Mouse (Mus musculus) limb, embryonic 13.5 days (tissue): ENCODE measurements around the gene Usp35. TPM values are rescaled to one million over a fixed set of nuclear protein-coding genes. Genes with fewer than 3 reads are reported as not detected.

Source experiments
- ATAC-seq: fragments of 200-750 bp; cut with Nextera tagmentation; 2 replicates; pipeline ENCODE4 v1.8.0; 2017; ENCODE audit warnings: low read depth, moderate number of reproducible peaks, moderate TSS enrichment; ENCODE audit not compliant: low FRiP score
- H3K27ac ChIP-seq: fragments of 300-500 bp; sonication (generic); 2 replicates; pipeline ENCODE4 v1.5.1; 2015; ENCODE audit warnings: inconsistent platforms, mild to moderate bottlenecking, moderate library complexity
- H3K27me3 ChIP-seq: fragments of 300-500 bp; sonication (generic); 2 replicates; pipeline ENCODE4 v1.6.1; 2015; ENCODE audit warnings: mild to moderate bottlenecking, inconsistent platforms
- H3K36me3 ChIP-seq: fragments of 300-500 bp; sonication (generic); 2 replicates; pipeline ENCODE4 v1.6.1; 2015; ENCODE audit warnings: inconsistent platforms, mild to moderate bottlenecking, moderate library complexity
- H3K4me1 ChIP-seq: fragments of 300-500 bp; sonication (generic); 2 replicates; pipeline ENCODE4 v1.6.1; 2015; ENCODE audit warnings: inconsistent platforms
- H3K4me2 ChIP-seq: fragments of 300-500 bp; sonication (generic); replicated peaks from 2 replicates; pipeline ENCODE4 v1.6.1; 2015; ENCODE audit warnings: inconsistent platforms, mild to moderate bottlenecking, moderate library complexity
- H3K4me3 ChIP-seq: fragments of 300-500 bp; sonication (generic); 2 replicates; pipeline ENCODE4 v1.5.1; 2015; ENCODE audit warnings: moderate library complexity, mild to moderate bottlenecking, inconsistent platforms
- H3K9ac ChIP-seq: fragments of 300-500 bp; sonication (generic); 2 replicates; pipeline ENCODE4 v1.6.1; 2015; ENCODE audit warnings: mild to moderate bottlenecking, inconsistent platforms
- H3K9me3 ChIP-seq: fragments of 300-500 bp; sonication (generic); 2 replicates; pipeline ENCODE4 v1.6.1; 2016; ENCODE audit warnings: inconsistent platforms
- WGBS: fragments of 180-500 bp; shearing (Covaris S2); methylation state at CpG from one replicate; pipeline ENCODE4 v1.1.7; 2015; 5-methylcytosine and 5-hydroxymethylcytosine counted together
- polyA plus RNA-seq: library from polyadenylated mRNA; unstranded; fragments of >200 nt; fragmentation: Nextera tagmentation; extraction: Ambion mirVana; gene quantifications from 2 replicates; pipeline ENCODE4 v1.2.1, GENCODE M21; 2015

The Usp35 gene
- polyA plus RNA-seq, 1 experiment from 2014 or later = 2.2 TPM

GRCm38 (mm10) chr7:97344655-97345054, 12.8 kb upstream of the Usp35 start:
- no peak for ATAC-seq
- 79% methylated on average over 2 of the region's 2 CpGs for WGBS
- Histone ChIP-seq H3K4me1 (peaks cover 10% of the 10 kb centered on the region), H3K36me3 (peaks cover 7% of the 10 kb centered on the region), H3K4me2 (no peak overlapping the region), H3K4me3 (no peak overlapping the region), H3K9ac (no peak overlapping the region), H3K27ac (no peak overlapping the region), H3K27me3 (no peaks in the 10 kb centered on the region), H3K9me3 (0 out of 2 replicates have a peak, but pooled peaks cover 4% of the 10 kb centered on the region)

- peaks cover 6% of the 10 kb centered on the region for H3K36me3 ChIP-seq
- no peak for ATAC-seq
- no peak overlapping the region for H3K4me2 ChIP-seq
- no peaks in the 10 kb centered on the region for H3K27me3 ChIP-seq
- 56% methylated on average over 2 of the region's 2 CpGs for WGBS
- H3K4me1 ChIP-seq = peaks cover 10% of the 10 kb centered on the region
- no peak overlapping the region for H3K27ac ChIP-seq
- H3K4me3 ChIP-seq = no peak overlapping the region
- H3K9me3 ChIP-seq = 0 out of 2 replicates have a peak, but pooled peaks cover 4% of the 10 kb centered on the region
- no peak overlapping the region for H3K9ac ChIP-seq
Measured at GRCm38 (mm10) chr7:97342961-97343360, 11.1 kb upstream of the Usp35 start.

- Histone ChIP-seq H3K4me3 (no peak overlapping the region), H3K4me1 (peaks cover 10% of the 10 kb centered on the region), H3K36me3 (no peaks in the 10 kb centered on the region), H3K4me2 (no peak overlapping the region), H3K27ac (no peak overlapping the region), H3K9ac (no peak overlapping the region), H3K27me3 (no peaks in the 10 kb centered on the region), H3K9me3 (0 out of 2 replicates have a peak, but pooled peaks cover 4% of the 10 kb centered on the region)
- no peak for ATAC-seq
- WGBS = 67% methylated on average over 18 of the region's 18 CpGs
Measured at GRCm38 (mm10) chr7:97340907-97341849, 9.4 kb upstream of the Usp35 start.

- Histone ChIP-seq H3K4me2 (no peak overlapping the region), H3K27me3 (no peaks in the 10 kb centered on the region), H3K4me3 (no peak overlapping the region), H3K9me3 (0 out of 2 replicates have a peak, but pooled peaks cover 4% of the 10 kb centered on the region), H3K4me1 (no peaks in the 10 kb centered on the region), H3K27ac (no peak overlapping the region), H3K36me3 (no peaks in the 10 kb centered on the region), H3K9ac (no peak overlapping the region)
- WGBS = 90% methylated on average over 7 of the region's 7 CpGs
- no peak for ATAC-seq
Measured at GRCm38 (mm10) chr7:97339623-97340022, 7.8 kb upstream of the Usp35 start.

- H3K27me3 ChIP-seq = no peaks in the 10 kb centered on the region
- no peak overlapping the region for H3K4me3 ChIP-seq
- H3K4me2 ChIP-seq = no peak overlapping the region
- 85% methylated on average over 4 of the region's 4 CpGs for WGBS
- no peak overlapping the region for H3K9ac ChIP-seq
- H3K36me3 ChIP-seq = no peaks in the 10 kb centered on the region
- ATAC-seq = no peak
- H3K27ac ChIP-seq = no peak overlapping the region
- H3K4me1 ChIP-seq = no peaks in the 10 kb centered on the region
- H3K9me3 ChIP-seq = 0 out of 2 replicates have a peak, but pooled peaks cover 4% of the 10 kb centered on the region
Measured at GRCm38 (mm10) chr7:97338593-97338992, 6.8 kb upstream of the Usp35 start.

GRCm38 (mm10) chr7:97336678-97337077, 4.9 kb upstream of the Usp35 start:
- Histone ChIP-seq H3K4me2 (no peak overlapping the region), H3K9me3 (0 out of 2 replicates have a peak, but pooled peaks cover 4% of the 10 kb centered on the region), H3K4me3 (no peak overlapping the region), H3K27me3 (no peaks in the 10 kb centered on the region), H3K27ac (no peak overlapping the region), H3K36me3 (no peaks in the 10 kb centered on the region), H3K4me1 (peaks cover 9% of the 10 kb centered on the region), H3K9ac (no peak overlapping the region)
- no peak for ATAC-seq
- WGBS = 91% methylated on average over 1 of the region's 1 CpGs

- H3K9ac ChIP-seq = no peak overlapping the region
- H3K27me3 ChIP-seq = no peaks in the 10 kb centered on the region
- H3K4me1 ChIP-seq = peaks cover 19% of the 10 kb centered on the region
- 90% methylated on average over 2 of the region's 2 CpGs for WGBS
- H3K27ac ChIP-seq = no peak overlapping the region
- no peak overlapping the region for H3K4me2 ChIP-seq
- ATAC-seq = no peak
- H3K4me3 ChIP-seq = no peak overlapping the region
- no peaks in the 10 kb centered on the region for H3K36me3 ChIP-seq
- H3K9me3 ChIP-seq = no peaks in the 10 kb centered on the region
Measured at GRCm38 (mm10) chr7:97334406-97334805, 2.6 kb upstream of the Usp35 start.

GRCm38 (mm10) chr7:97333113-97333898, 1.5 kb upstream of the Usp35 start:
- 90% methylated on average over 6 of the region's 6 CpGs for WGBS

GRCm38 (mm10) chr7:97332667-97333041, 834 bp upstream of the Usp35 start:
- ATAC-seq = no peak
- Histone ChIP-seq H3K27me3 (0 out of 2 replicates have a peak, but pooled peaks cover 4% of the 10 kb centered on the region), H3K27ac (no peak overlapping the region), H3K36me3 (no peaks in the 10 kb centered on the region), H3K4me1 (peaks cover 19% of the 10 kb centered on the region), H3K4me3 (peak overlapping the region; percentile 78), H3K4me2 (peak overlapping the region; percentile 78), H3K9ac (peak overlapping the region; percentile 75), H3K9me3 (no peaks in the 10 kb centered on the region)
- 2% methylated on average over 9 of the region's 9 CpGs for WGBS

More at GRCm38 (mm10) chr7:97333113-97333898, 1.5 kb upstream of the Usp35 start:
- peak overlapping the region; percentile 78 for H3K4me3 ChIP-seq
- no peak overlapping the region for H3K27ac ChIP-seq
- no peak for ATAC-seq
- peaks cover 19% of the 10 kb centered on the region for H3K4me1 ChIP-seq
- no peaks in the 10 kb centered on the region for H3K36me3 ChIP-seq
- peak overlapping the region; percentile 75 for H3K9ac ChIP-seq
- peak overlapping the region; percentile 78 for H3K4me2 ChIP-seq
- no peaks in the 10 kb centered on the region for H3K9me3 ChIP-seq
- H3K27me3 ChIP-seq = 0 out of 2 replicates have a peak, but pooled peaks cover 4% of the 10 kb centered on the region

- no peak overlapping the region for H3K27ac ChIP-seq
- no peaks in the 10 kb centered on the region for H3K36me3 ChIP-seq
- WGBS = 66% methylated on average over 11 of the region's 11 CpGs
- peaks cover 19% of the 10 kb centered on the region for H3K27me3 ChIP-seq
- H3K4me2 ChIP-seq = peak overlapping the region; percentile 78
- H3K9me3 ChIP-seq = no peaks in the 10 kb centered on the region
- peak overlapping the region; percentile 78 for H3K4me3 ChIP-seq
- peak overlapping the region; percentile 79 for H3K9ac ChIP-seq
- peaks cover 19% of the 10 kb centered on the region for H3K4me1 ChIP-seq
- ATAC-seq = no peak
Measured at GRCm38 (mm10) chr7:97330931-97331645, 732 bp downstream of the Usp35 start.

- no peak overlapping the region for H3K4me2 ChIP-seq
- H3K27ac ChIP-seq = no peak overlapping the region
- H3K4me3 ChIP-seq = no peak overlapping the region
- no peaks in the 10 kb centered on the region for H3K36me3 ChIP-seq
- H3K9me3 ChIP-seq = no peaks in the 10 kb centered on the region
- peaks cover 28% of the 10 kb centered on the region for H3K4me1 ChIP-seq
- H3K27me3 ChIP-seq = peaks cover 33% of the 10 kb centered on the region
- 77% methylated on average over 3 of the region's 3 CpGs for WGBS
- ATAC-seq = no peak
- no peak overlapping the region for H3K9ac ChIP-seq
Measured at GRCm38 (mm10) chr7:97329676-97330075, 2.1 kb downstream of the Usp35 start.
